Mouse (Mus musculus): ENCODE measurements around the gene Phlpp1.

- TF ChIP-seq POLR2A (IDR thresholded peaks at IDR 0.05; ENCODE audit: extremely low read depth, insufficient read depth, low read length) (no peak), CTCF (IDR thresholded peaks at IDR 0.05; ENCODE audit: extremely low read depth, insufficient read depth, low read length) (no peak)
Observed at GRCm38 (mm10) chr1:106126601-106127000, 45.0 kb upstream of the Phlpp1 start.

Measured in cortical plate, adult 2 months (tissue).